ENCODE assay signal across 9 mouse cellular contexts in genomic region chr10:86331681-86332281, GRCm38 (mm10). TPM values are rescaled to one million over a fixed set of nuclear protein-coding genes. Genes with fewer than 3 reads are reported as not detected.
A peak's percentile ranks its signal among the peaks of the same experiment; 100 is the strongest.
DNase-seq lines count a peak whose midpoint lies in the region; ATAC-seq lines count a peak whose summit lies in the region.
"Had no signal": no experiment of that assay in that cellular context is flagged by ENCODE, and none has a peak within 500 bp of the region (broad histone marks: within the 10 kb centered on the region; RNA-seq: fewer than 3 reads in every experiment).

No protein-coding gene starts in this region.

- 32% methylated on average over 7 of the region's 7 CpGs for WGBS in heart, embryonic 11.5 days (ENCODE audit: insufficient replicate concordance)

- H3K4me2 ChIP-seq in heart, embryonic 11.5 days = no peak overlapping the region

- H3K4me3 ChIP-seq in heart, embryonic 11.5 days (ENCODE audit: low read depth, low read length) = no peak overlapping the region

- H3K9me3 ChIP-seq in heart, embryonic 11.5 days (replicated peaks; ENCODE audit: control insufficient read depth, low read length) = no peaks in the 10 kb centered on the region

- H3K4me1 ChIP-seq in heart, embryonic 11.5 days (ENCODE audit: control insufficient read depth, insufficient read depth, low read length) = peaks cover 42% of the 10 kb centered on the region

- peaks cover 1% of the 10 kb centered on the region; the same call in 1 of the 2 replicates for H3K36me3 ChIP-seq in heart, embryonic 11.5 days (ENCODE audit: control insufficient read depth, insufficient read depth, low read length)

- peak overlapping the region; percentile 50 for H3K27ac ChIP-seq in heart, embryonic 11.5 days (ENCODE audit: low read depth, low read length)

- no peak for DNase-seq in frontal cortex, postnatal 36 days (ENCODE audit: low spot score in 2 of 2)
- DNase-seq in NIH3T3 (ENCODE audit: low read depth) = peak; percentile 84
- DNase-seq in kidney, postnatal 10 days = peak; percentile 72
- DNase-seq in layer of hippocampus, adult 11-12 months (ENCODE audit: low spot score) = no peak
- DNase-seq in gastrocnemius, adult 18-20 months (ENCODE audit: low spot score) = no peak

- no peak overlapping the region for H3K9ac ChIP-seq in heart, embryonic 11.5 days (ENCODE audit: low read depth, low read length)

- no peaks in the 10 kb centered on the region for H3K27me3 ChIP-seq in heart, embryonic 11.5 days (ENCODE audit: control insufficient read depth, insufficient read depth, low read length)
- H3K27me3 ChIP-seq: CH12.LX had no signal

- ATAC-seq in frontal cortex, adult (ENCODE audit: low TSS enrichment) = peak; percentile 62
- ATAC-seq in heart, embryonic 11.5 days (replicated peaks; ENCODE audit: insufficient number of reproducible peaks, low FRiP score, low TSS enrichment) = no peak
- no peak for ATAC-seq in megakaryocyte-erythroid progenitor cell, adult 5-6 weeks (replicated peaks; ENCODE audit: low FRiP score, low TSS enrichment, poor library complexity, severe bottlenecking)

RNA-seq across cellular contexts. Expression of gene Timp3, which starts 31.6 kb away (rescaled TPM):
- polyA plus RNA-seq in heart, embryonic 11.5 days (2014; fragmentation: Nextera tagmentation; extraction: Ambion mirVana) = 56.6 and 63.9 TPM in 2 replicates
- 1.6 TPM in 1 of 2 replicates, not detected in the other for total RNA-seq in megakaryocyte-erythroid progenitor cell, adult 5-6 weeks (2014; fragmentation: Nextera tagmentation)
- total RNA-seq in megakaryocyte-erythroid progenitor cell, adult 5-6 weeks (2017) = 2.4 and 2.7 TPM in 2 replicates
- total RNA-seq in gastrocnemius, adult 18-20 months (2021) = 10 to 100 TPM; 59.2 to 63.2 TPM

Comparison
In these comparisons a context has a peak if more than half of its experiments do, and no peak if none do; other contexts are left out.
1. DNase-seq: peak in NIH3T3 (single experiment) and kidney, postnatal 10 days (single experiment); none in frontal cortex, postnatal 36 days (0 of 2), layer of hippocampus, adult 11-12 months (single experiment) and gastrocnemius, adult 18-20 months (single experiment).
2. RNA of gene Timp3, which starts 31.6 kb away (total RNA-seq): 59.2 to 63.2 TPM in gastrocnemius, adult 18-20 months; 1.6 to 2.7 TPM in megakaryocyte-erythroid progenitor cell, adult 5-6 weeks; every median in the first group is over 10 times any median in the second.